Mouse (Mus musculus): ENCODE results near the gene Tmem255b. TPM values are rescaled to one million over a fixed set of nuclear protein-coding genes. Genes with fewer than 3 reads are reported as not detected.
A peak's percentile ranks its signal among the peaks of the same experiment; 100 is the strongest.

The Tmem255b gene
- polyA plus RNA-seq, 1 experiment, result not detected

- Histone ChIP-seq H3K4me3 (ENCODE audit: insufficient read depth, low read length) (no peak overlapping the region), H3K4me1 (ENCODE audit: control insufficient read depth, insufficient read depth, low read length) (no peaks in the 10 kb centered on the region), H3K27ac (ENCODE audit: insufficient read depth, low read length) (no peak overlapping the region)
- peak; percentile 92; the same call in 1 of the 2 replicates for TF ChIP-seq CTCF (IDR thresholded peaks at IDR 0.05; ENCODE audit: borderline replicate concordance, insufficient read depth, low read length)
- TF ChIP-seq POLR2A (IDR thresholded peaks at IDR 0.05; ENCODE audit: low read depth, low read length), result no peak
These were observed 22.0 kb upstream of the Tmem255b start for GRCm38 (mm10) chr8:13412891-13413558.

GRCm38 (mm10) chr8:13413823-13414390 is 21.1 kb upstream of the Tmem255b start:
- Histone ChIP-seq H3K4me3 (ENCODE audit: insufficient read depth, low read length) (no peak overlapping the region), H3K4me1 (ENCODE audit: control insufficient read depth, insufficient read depth, low read length) (no peaks in the 10 kb centered on the region), H3K27ac (ENCODE audit: insufficient read depth, low read length) (no peak overlapping the region)
- TF ChIP-seq POLR2A (IDR thresholded peaks at IDR 0.05; ENCODE audit: low read depth, low read length) (no peak), CTCF (IDR thresholded peaks at IDR 0.05; ENCODE audit: borderline replicate concordance, insufficient read depth, low read length) (no peak)

GRCm38 (mm10) chr8:13415879-13416278 is 19.1 kb upstream of the Tmem255b start:
- Histone ChIP-seq H3K4me3 (ENCODE audit: insufficient read depth, low read length) (no peak overlapping the region), H3K4me1 (ENCODE audit: control insufficient read depth, insufficient read depth, low read length) (no peaks in the 10 kb centered on the region), H3K27ac (ENCODE audit: insufficient read depth, low read length) (no peak overlapping the region)
- no peak for TF ChIP-seq POLR2A (IDR thresholded peaks at IDR 0.05; ENCODE audit: low read depth, low read length)
- no peak for TF ChIP-seq CTCF (IDR thresholded peaks at IDR 0.05; ENCODE audit: borderline replicate concordance, insufficient read depth, low read length)

DNA sequence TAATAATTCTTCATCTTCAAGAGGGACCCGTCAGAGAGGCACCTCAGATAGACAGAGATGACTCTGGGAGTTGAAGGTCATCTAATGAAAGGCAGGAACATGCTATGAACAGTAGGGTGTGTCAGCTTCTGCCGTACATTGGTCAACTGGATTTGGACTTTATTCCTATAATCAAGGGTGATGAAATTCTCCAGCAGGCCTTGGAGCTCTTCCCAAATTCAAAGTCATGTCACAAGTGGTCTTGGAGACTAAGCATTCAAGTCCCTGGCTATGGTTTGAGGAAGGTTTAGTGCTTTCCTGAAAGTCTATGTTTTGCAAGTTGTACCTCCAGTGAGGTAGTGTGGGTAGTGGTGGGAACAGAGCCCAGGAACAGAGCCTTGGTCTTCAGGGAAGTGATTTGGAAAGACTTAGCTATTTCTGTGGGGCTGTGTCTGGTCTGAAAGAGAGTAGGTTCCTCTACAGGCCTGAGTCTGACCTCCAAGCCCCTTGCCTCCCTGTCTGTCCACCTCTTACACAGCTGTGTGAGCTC is 15.8 kb upstream of the Tmem255b start:
- Histone ChIP-seq H3K4me1 (ENCODE audit: control insufficient read depth, insufficient read depth, low read length) (no peaks in the 10 kb centered on the region), H3K27ac (ENCODE audit: insufficient read depth, low read length) (no peak overlapping the region), H3K4me3 (ENCODE audit: insufficient read depth, low read length) (no peak overlapping the region)
- TF ChIP-seq CTCF (IDR thresholded peaks at IDR 0.05; ENCODE audit: borderline replicate concordance, insufficient read depth, low read length) (no peak), POLR2A (IDR thresholded peaks at IDR 0.05; ENCODE audit: low read depth, low read length) (no peak)

- H3K4me3 ChIP-seq (ENCODE audit: insufficient read depth, low read length), result no peak overlapping the region
- TF ChIP-seq POLR2A (IDR thresholded peaks at IDR 0.05; ENCODE audit: low read depth, low read length) (no peak), CTCF (IDR thresholded peaks at IDR 0.05; ENCODE audit: borderline replicate concordance, insufficient read depth, low read length) (no peak)
- H3K27ac ChIP-seq (ENCODE audit: insufficient read depth, low read length), result no peak overlapping the region
- no peaks in the 10 kb centered on the region for H3K4me1 ChIP-seq (ENCODE audit: control insufficient read depth, insufficient read depth, low read length)
These were observed 14.0 kb upstream of the Tmem255b start for GRCm38 (mm10) chr8:13420970-13421369.

GRCm38 (mm10) chr8:13427351-13427750 is 7.6 kb upstream of the Tmem255b start:
- Histone ChIP-seq H3K4me1 (ENCODE audit: control insufficient read depth, insufficient read depth, low read length) (no peaks in the 10 kb centered on the region), H3K27ac (ENCODE audit: insufficient read depth, low read length) (no peak overlapping the region), H3K4me3 (ENCODE audit: insufficient read depth, low read length) (no peak overlapping the region)
- no peak for TF ChIP-seq POLR2A (IDR thresholded peaks at IDR 0.05; ENCODE audit: low read depth, low read length)
- no peak for TF ChIP-seq CTCF (IDR thresholded peaks at IDR 0.05; ENCODE audit: borderline replicate concordance, insufficient read depth, low read length)

GRCm38 (mm10) chr8:13428156-13428555 is 6.8 kb upstream of the Tmem255b start:
- Histone ChIP-seq H3K27ac (ENCODE audit: insufficient read depth, low read length) (no peak overlapping the region), H3K4me1 (ENCODE audit: control insufficient read depth, insufficient read depth, low read length) (no peaks in the 10 kb centered on the region), H3K4me3 (ENCODE audit: insufficient read depth, low read length) (no peak overlapping the region)
- TF ChIP-seq POLR2A (IDR thresholded peaks at IDR 0.05; ENCODE audit: low read depth, low read length) (no peak), CTCF (IDR thresholded peaks at IDR 0.05; ENCODE audit: borderline replicate concordance, insufficient read depth, low read length) (no peak)

- H3K4me3 ChIP-seq (ENCODE audit: insufficient read depth, low read length), result no peak overlapping the region
- H3K27ac ChIP-seq (ENCODE audit: insufficient read depth, low read length), result no peak overlapping the region
- TF ChIP-seq POLR2A (IDR thresholded peaks at IDR 0.05; ENCODE audit: low read depth, low read length) (no peak), CTCF (IDR thresholded peaks at IDR 0.05; ENCODE audit: borderline replicate concordance, insufficient read depth, low read length) (no peak)
- no peaks in the 10 kb centered on the region for H3K4me1 ChIP-seq (ENCODE audit: control insufficient read depth, insufficient read depth, low read length)
These were observed 4.6 kb upstream of the Tmem255b start for GRCm38 (mm10) chr8:13430412-13430811.

DNA sequence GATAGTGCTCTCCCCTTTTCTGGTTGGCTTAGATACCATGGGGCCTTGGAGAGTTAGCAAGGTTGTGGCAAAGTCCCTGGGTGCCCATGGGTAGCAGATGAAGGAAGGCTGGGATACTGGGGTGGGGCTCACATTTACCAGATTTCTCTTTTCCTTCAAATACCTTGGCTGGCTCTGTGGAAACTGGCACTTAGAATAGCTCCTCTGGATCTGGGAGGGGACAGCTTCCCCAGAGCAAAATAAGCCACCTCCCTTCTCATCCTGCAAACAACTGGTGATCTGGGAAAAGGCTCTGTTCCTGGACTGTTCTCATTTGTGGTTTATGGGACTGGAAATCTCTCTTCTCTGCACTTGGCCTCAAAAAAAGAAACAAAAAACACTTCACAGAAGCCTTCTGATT is 4.1 kb upstream of the Tmem255b start:
- no peak for TF ChIP-seq CTCF (IDR thresholded peaks at IDR 0.05; ENCODE audit: borderline replicate concordance, insufficient read depth, low read length)
- TF ChIP-seq POLR2A (IDR thresholded peaks at IDR 0.05; ENCODE audit: low read depth, low read length), result no peak
- H3K4me1 ChIP-seq (ENCODE audit: control insufficient read depth, insufficient read depth, low read length), result no peaks in the 10 kb centered on the region
- no peak overlapping the region for H3K4me3 ChIP-seq (ENCODE audit: insufficient read depth, low read length)
- no peak overlapping the region for H3K27ac ChIP-seq (ENCODE audit: insufficient read depth, low read length)

- no peak overlapping the region for H3K27ac ChIP-seq (ENCODE audit: insufficient read depth, low read length)
- no peaks in the 10 kb centered on the region for H3K4me1 ChIP-seq (ENCODE audit: control insufficient read depth, insufficient read depth, low read length)
- H3K4me3 ChIP-seq (ENCODE audit: insufficient read depth, low read length), result no peak overlapping the region
- TF ChIP-seq CTCF (IDR thresholded peaks at IDR 0.05; ENCODE audit: borderline replicate concordance, insufficient read depth, low read length), result no peak
These were observed 1.9 kb upstream of the Tmem255b start for GRCm38 (mm10) chr8:13433130-13433529.
